Mouse (Mus musculus) olfactory bulb, adult 2 months (tissue): ENCODE measurements around the gene Hist1h2af.

Experiments
- CTCF ChIP-seq: fragments of 200-500 bp; IDR thresholded peaks from 2 replicates; pipeline ENCODE4 v1.5.1; 2012; ENCODE audit warnings: low read depth, mild to moderate bottlenecking, low read length, moderate library complexity; ENCODE audit not compliant: insufficient read depth
- POLR2A ChIP-seq: fragments of 200-500 bp; IDR thresholded peaks from 2 replicates; pipeline ENCODE4 v1.6.1; 2012; ENCODE audit warnings: mild to moderate bottlenecking, low read depth, low read length, moderate library complexity; ENCODE audit not compliant: insufficient read depth

DNA sequence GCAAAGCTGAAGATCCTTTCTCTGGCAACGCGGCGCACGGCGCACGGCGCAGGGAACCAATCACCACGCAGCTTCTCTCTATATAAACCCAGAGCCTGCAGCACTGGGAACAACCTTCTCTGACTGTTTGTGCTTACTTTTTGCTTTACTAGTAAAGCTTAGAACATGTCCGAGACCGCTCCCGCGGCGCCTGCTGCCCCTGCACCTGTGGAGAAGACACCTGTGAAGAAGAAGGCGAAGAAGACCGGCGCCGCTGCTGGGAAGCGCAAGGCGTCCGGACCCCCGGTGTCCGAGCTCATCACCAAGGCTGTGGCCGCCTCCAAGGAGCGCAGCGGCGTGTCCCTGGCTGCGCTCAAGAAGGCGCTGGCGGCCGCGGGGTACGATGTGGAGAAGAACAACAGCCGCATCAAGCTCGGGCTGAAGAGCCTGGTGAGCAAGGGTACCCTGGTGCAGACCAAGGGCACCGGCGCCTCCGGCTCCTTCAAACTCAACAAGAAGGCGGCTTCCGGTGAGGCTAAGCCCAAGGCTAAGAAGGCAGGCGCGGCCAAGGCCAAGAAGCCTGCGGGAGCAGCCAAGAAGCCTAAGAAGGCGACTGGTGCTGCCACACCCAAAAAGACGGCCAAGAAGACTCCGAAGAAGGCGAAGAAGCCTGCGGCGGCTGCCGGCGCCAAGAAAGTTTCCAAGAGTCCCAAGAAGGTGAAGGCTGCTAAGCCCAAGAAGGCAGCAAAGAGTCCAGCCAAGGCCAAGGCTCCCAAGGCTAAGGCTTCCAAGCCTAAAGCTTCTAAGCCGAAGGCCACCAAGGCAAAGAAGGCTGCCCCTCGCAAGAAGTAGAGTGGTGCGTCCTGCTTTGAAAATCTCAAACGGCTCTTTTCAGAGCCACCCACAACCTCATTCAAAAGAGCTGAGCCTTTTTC, 21.5 kb downstream of the Hist1h2af start:
- TF ChIP-seq CTCF (no peak), POLR2A (peak; percentile 48; the same call in 1 of the 2 replicates)
